9 mouse cellular contexts compared by ENCODE assay signal in the genomic region with DNA sequence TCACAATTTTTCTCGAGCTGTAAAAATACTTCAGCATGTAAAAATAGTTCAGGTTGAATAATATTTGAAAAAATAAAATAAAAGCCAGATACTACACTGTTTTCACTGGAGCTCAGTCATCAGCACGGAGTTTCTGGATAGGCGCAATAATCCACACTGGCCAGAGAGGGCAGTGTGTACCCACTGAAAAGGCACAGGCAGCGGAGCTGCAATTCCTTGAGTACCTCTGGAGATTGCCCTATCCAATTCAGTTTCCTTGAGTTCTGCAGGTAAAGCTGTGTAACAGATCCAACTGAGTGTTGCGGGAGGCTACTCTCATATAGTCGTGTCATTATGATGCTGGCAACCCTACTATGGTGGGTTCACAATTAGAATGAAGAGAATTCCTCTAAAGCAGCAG. TPM values are rescaled to one million over a fixed set of nuclear protein-coding genes. Genes with fewer than 3 reads are reported as not detected.
DNase-seq lines count a peak whose midpoint lies in the region; ATAC-seq and TF ChIP-seq lines count a peak whose summit lies in the region.
"Had no signal": no experiment of that assay in that cellular context is flagged by ENCODE, and none has a peak within 500 bp of the region (broad histone marks: within the 10 kb centered on the region; RNA-seq: fewer than 3 reads in every experiment).

No protein-coding gene starts in this region.

- H3K9me3 ChIP-seq in MEL (replicated peaks; ENCODE audit: insufficient read depth, low read length), result no peaks in the 10 kb centered on the region
- no peaks in the 10 kb centered on the region for H3K9me3 ChIP-seq in forebrain, embryonic 15.5 days
- H3K9me3 ChIP-seq in liver, postnatal 0 days (ENCODE audit: low read length), result no peaks in the 10 kb centered on the region

- 0% methylated on average over 6 of the region's 6 CpGs for WGBS in forebrain, embryonic 15.5 days
- WGBS in large intestine, adult 2 months, result under 1% methylated on average over 6 of the region's 6 CpGs
- WGBS in liver, postnatal 0 days (ENCODE audit: insufficient replicate concordance), result 4% methylated on average over 6 of the region's 6 CpGs

- peaks cover 4 to 5% of the 10 kb centered on the region in 2 experiments; a peak in 3 of 4 replicates for H3K4me1 ChIP-seq in MEL (ENCODE audit: control insufficient read depth in 1 of 2, insufficient read depth in 2 of 2, low read length in 2 of 2)
- H3K4me1 ChIP-seq in forebrain, embryonic 15.5 days, result peaks cover 18% of the 10 kb centered on the region
- peaks cover 13% of the 10 kb centered on the region for H3K4me1 ChIP-seq in liver, postnatal 0 days (ENCODE audit: insufficient read depth)

- ATAC-seq in forebrain, embryonic 15.5 days (replicated peaks), result peak; percentile 21
- peak; percentile 46; the same call in 1 of the 2 replicates for ATAC-seq in liver, postnatal 0 days
- ATAC-seq in neutrophil, adult 5-6 weeks (ENCODE audit: extremely low read depth, insufficient number of reproducible peaks, low FRiP score, poor library complexity, severe bottlenecking), result peak; percentile 92

- H3K36me3 ChIP-seq in MEL (ENCODE audit: control insufficient read depth in 1 of 2, insufficient read depth in 2 of 2, low read length in 2 of 2), result peaks cover 0 to 11% of the 10 kb centered on the region in 2 experiments; a peak in 2 of 4 replicates
- no peaks in the 10 kb centered on the region for H3K36me3 ChIP-seq in forebrain, embryonic 15.5 days
- no peaks in the 10 kb centered on the region for H3K36me3 ChIP-seq in liver, postnatal 0 days (replicated peaks; ENCODE audit: insufficient read depth, low read length)

- intact Hi-C loops in heart, postnatal 25 days (cut with DNase I), result loop anchor here (1.0 to 10.0 kb wide), 2 partner anchors 776 to 886 kb away; no protein-coding TSS in a partner anchor

- peak overlapping the region; percentile 47 for H3K4me2 ChIP-seq in forebrain, embryonic 15.5 days (replicated peaks)
- no peak overlapping the region for H3K4me2 ChIP-seq in liver, postnatal 0 days (ENCODE audit: low read depth, low read length)

- peaks cover 3% of the 10 kb centered on the region; the same call in 1 of the 2 replicates for H3K79me2 ChIP-seq in MEL (ENCODE audit: control insufficient read depth, insufficient read depth, low read length, poor library complexity)

- peak; percentile 82 to 91 (median 87) for TF ChIP-seq CTCF in MEL (IDR thresholded peaks at IDR 0.05 in 2 of 3, conservative IDR thresholded peaks at IDR 0.05 in 1 of 3; ENCODE audit: control insufficient read depth in 1 of 3, insufficient read depth in 1 of 3, low read depth in 2 of 3, low read length in 3 of 3, poor library complexity in 1 of 3, severe bottlenecking in 1 of 3)
- peak; percentile 88 for TF ChIP-seq CTCF in liver, postnatal 0 days (IDR thresholded peaks at IDR 0.05; ENCODE audit: low read depth)

- peak overlapping the region; percentile 40; the same call in 1 of the 2 replicates for H3K9ac ChIP-seq in MEL (ENCODE audit: control insufficient read depth, low read depth, low read length, poor library complexity, severe bottlenecking)
- 0 out of 2 replicates have a peak overlapping the region, but pooled peaks have one; percentile 19 for H3K9ac ChIP-seq in forebrain, embryonic 15.5 days (replicated peaks)
- no peak overlapping the region for H3K9ac ChIP-seq in liver, postnatal 0 days (replicated peaks)

- no peak for TF ChIP-seq EP300 in MEL (IDR thresholded peaks at IDR 0.05; ENCODE audit: low read depth in 1 of 2, low read length in 2 of 2)
- no peak for TF ChIP-seq EP300 in liver, postnatal 0 days (IDR thresholded peaks at IDR 0.05; ENCODE audit: low read depth)

- peak; percentile 89 for DNase-seq in MEL (ENCODE audit: low read depth, low spot score)
- DNase-seq in cerebellum, adult 11 months, result peak; percentile 68
- DNase-seq in heart, postnatal 25 days (ENCODE audit: low spot score), result peak; percentile 19
- DNase-seq in large intestine, adult 2 months (ENCODE audit: low read depth, low spot score), result peak; percentile 37
- DNase-seq in liver, postnatal 0 days, result peak; percentile 69
- peak; percentile 49 for DNase-seq in testis, postnatal 14 days (ENCODE audit: low spot score)

- H3K27me3 ChIP-seq in MEL (ENCODE audit: control insufficient read depth in 1 of 2, insufficient read depth in 2 of 2, low read length in 2 of 2), result no peaks in the 10 kb centered on the region
- H3K27me3 ChIP-seq in forebrain, embryonic 15.5 days, result no peaks in the 10 kb centered on the region
- peaks cover 15% of the 10 kb centered on the region for H3K27me3 ChIP-seq in liver, postnatal 0 days (ENCODE audit: insufficient read depth, low read length)

- no peak for TF ChIP-seq POLR2A in MEL (IDR thresholded peaks at IDR 0.05; ENCODE audit: control insufficient read depth in 1 of 2, insufficient read depth in 1 of 2, low read depth in 1 of 2, low read length in 2 of 2, poor library complexity in 1 of 2)

- no peak overlapping the region for H3K27ac ChIP-seq in MEL (ENCODE audit: control insufficient read depth, low read depth, low read length)
- H3K27ac ChIP-seq in forebrain, embryonic 15.5 days (replicated peaks), result no peak overlapping the region
- H3K27ac ChIP-seq in liver, postnatal 0 days (ENCODE audit: low read depth), result no peak overlapping the region

- TF ChIP-seq RAD21 in MEL (IDR thresholded peaks at IDR 0.05; ENCODE audit: low read depth, low read length), result peak; percentile 97

- peak overlapping the region; percentile 39 to 52; a peak in 3 of 4 replicates for H3K4me3 ChIP-seq in MEL (ENCODE audit: control insufficient read depth in 1 of 2, insufficient read depth in 1 of 2, low read depth in 2 of 2, low read length in 2 of 2)
- peak overlapping the region; percentile 40 for H3K4me3 ChIP-seq in forebrain, embryonic 15.5 days
- H3K4me3 ChIP-seq in liver, postnatal 0 days (ENCODE audit: low read depth, low read length), result no peak overlapping the region
- H3K4me3 ChIP-seq: myocyte had no signal

TF ChIP-seq in MEL, 35 proteins besides CTCF, POLR2A, EP300 and RAD21:
- TF ChIP-seq TCF12 (IDR thresholded peaks at IDR 0.05; ENCODE audit: low read depth, low read length) (no peak), ZNF384 (IDR thresholded peaks at IDR 0.05; ENCODE audit: low read depth, low read length) (no peak), ZC3H11A (IDR thresholded peaks at IDR 0.05; ENCODE audit: low read depth, low read length) (peak; percentile 90), KAT2A (conservative IDR thresholded peaks at IDR 0.05; ENCODE audit: low read depth, low read length) (no peak), MYC (IDR thresholded peaks at IDR 0.05; ENCODE audit: low read depth, low read length) (0 out of 2 replicates have a peak, but pooled peaks have one; percentile 38), RCOR1 (IDR thresholded peaks at IDR 0.05; ENCODE audit: low read depth, low read length) (no peak), MAX (IDR thresholded peaks at IDR 0.05; ENCODE audit: low read length) (no peak), SMC3 (IDR thresholded peaks at IDR 0.05; ENCODE audit: low read depth, low read length) (peak; percentile 81), GABPA (IDR thresholded peaks at IDR 0.05; ENCODE audit: low read depth, low read length) (no peak), USF1 (IDR thresholded peaks at IDR 0.05; ENCODE audit: low read depth, low read length) (no peak)

RNA-seq across cellular contexts. Expression of gene Neto2, which starts 1.7 kb away (rescaled TPM):
- 3.7 and 4.3 TPM in 2 replicates for total RNA-seq in MEL (2012; rRNA removed)
- 1 to 10 TPM in 1 of 2 experiments, not detected in 1; 3.2 TPM for polyA plus RNA-seq in MEL (2012; ENCODE audit: insufficient read depth in 1 of 2, insufficient read length in 2 of 2, low read depth in 1 of 2, low replicate concordance in 2 of 2, missing spikeins in 1 of 2)
- 63.1 and 72.4 TPM in 2 replicates for polyA plus RNA-seq in forebrain, embryonic 15.5 days (2015; fragmentation: Nextera tagmentation; extraction: Ambion mirVana)
- 1 to 10 TPM; 1.1 to 2.6 TPM for total RNA-seq in heart, postnatal 25 days (2021)
- 0.34 and 0.35 TPM in 2 replicates for polyA plus RNA-seq in large intestine, adult 2 months (2012; rRNA removed)
- polyA plus RNA-seq in liver, postnatal 0 days (2015; fragmentation: Nextera tagmentation; extraction: Ambion mirVana), result 0.43 and 0.47 TPM in 2 replicates
- total RNA-seq in neutrophil, adult 5-6 weeks (2017), result 0.70 and 0.74 TPM in 2 replicates

Comparison
In these comparisons a context has a peak if more than half of its experiments do, and no peak if none do; other contexts are left out.
1. DNase-seq: peak in every context shown above with its lines; median percentile 89 in MEL; 69 in liver, postnatal 0 days; 68 in cerebellum, adult 11 months; 49 in testis, postnatal 14 days; 37 in large intestine, adult 2 months; 19 in heart, postnatal 25 days.
2. ATAC-seq: peak in every context shown above with its lines; median percentile 92 in neutrophil, adult 5-6 weeks; 46 in liver, postnatal 0 days; 21 in forebrain, embryonic 15.5 days.